Mouse (Mus musculus): ENCODE measurements at regions not wholly inside any gene's neighbourhood (a gene's known extent, or its start where the extent isn't known, plus 50 kb on each side); places are given as distances from the start of the nearest gene placed in this dataset.

GRCm38 (mm10) chr2:172661418-172661980, 112.1 kb downstream of the Tfap2c start:
- no peak for TF ChIP-seq GATA1 (IDR thresholded peaks at IDR 0.05; ENCODE audit: borderline replicate concordance, low read length)
- no peak for TF ChIP-seq FLI1 (IDR thresholded peaks at IDR 0.05; ENCODE audit: low read length)

Data from megakaryocyte, embryonic 14.5 days (primary cell).